Mouse (Mus musculus): Measurements from ENCODE around the gene Lep.

GRCm38 (mm10) chr6:29031704-29032310 lies 28.2 kb upstream of the Lep start:
- TF ChIP-seq CTCF (IDR thresholded peaks at IDR 0.05; ENCODE audit: low read depth) (no peak), EP300 (IDR thresholded peaks at IDR 0.05; ENCODE audit: low read depth) (no peak)

Data from heart, postnatal 0 days (tissue).